Mouse (Mus musculus) embryonic facial prominence, embryonic 10.5 days (tissue): ENCODE results near the gene Alx3. TPM values are rescaled to one million over a fixed set of nuclear protein-coding genes. Genes with fewer than 3 reads are reported as not detected.

Source experiments
- DNase-seq: peaks from one replicate; pipeline ENCODE4 v3.0.0-alpha.2; 2017; ENCODE audit warnings: low spot score
- H3K27ac ChIP-seq: fragments of 300-500 bp; sonication (generic); replicated peaks from 2 replicates; pipeline ENCODE4 v1.5.1; 2016; ENCODE audit warnings: mild to moderate bottlenecking
- H3K27me3 ChIP-seq: fragments of 300-500 bp; sonication (generic); replicated peaks from 2 replicates; pipeline ENCODE4 v1.6.1; 2016; ENCODE audit warnings: low read depth, mild to moderate bottlenecking; ENCODE audit not compliant: poor library complexity, severe bottlenecking
- H3K36me3 ChIP-seq: fragments of 300-500 bp; sonication (generic); replicated peaks from 2 replicates; pipeline ENCODE4 v1.6.1; 2016; ENCODE audit warnings: mild to moderate bottlenecking, moderate library complexity
- H3K4me1 ChIP-seq: fragments of 300-500 bp; sonication (generic); 2 replicates; pipeline ENCODE4 v1.6.1; 2016
- H3K4me3 ChIP-seq: fragments of 300-500 bp; sonication (generic); 2 replicates; pipeline ENCODE4 v1.5.1; 2016; ENCODE audit warnings: mild to moderate bottlenecking, moderate library complexity
- H3K9me3 ChIP-seq: fragments of 300-500 bp; sonication (generic); 2 replicates; pipeline ENCODE4 v1.6.1; 2016; ENCODE audit warnings: mild to moderate bottlenecking
- WGBS: fragments of 180-500 bp; shearing (Covaris S2); methylation state at CpG from one replicate; pipeline ENCODE4 v1.1.7; 2016; 5-methylcytosine and 5-hydroxymethylcytosine counted together
- polyA plus RNA-seq: library from polyadenylated mRNA; unstranded; fragments of >200 nt; fragmentation: Nextera tagmentation; extraction: Ambion mirVana; gene quantifications from 2 replicates; pipeline ENCODE4 v1.2.1, GENCODE M21; 2016

Gene Alx3
- polyA plus RNA-seq, 1 experiment from 2014 or later, result 41.8 TPM

GRCm38 (mm10) chr3:107567766-107568165 lies 27.1 kb upstream of the Alx3 start:
- H3K4me1 ChIP-seq, result peaks cover 57% of the 10 kb centered on the region
- no peaks in the 10 kb centered on the region for H3K9me3 ChIP-seq
- WGBS, result 80% methylated on average over 7 of the region's 7 CpGs
- no peak for DNase-seq
- peaks cover 7% of the 10 kb centered on the region; the same call in 1 of the 2 replicates for H3K27me3 ChIP-seq
- H3K4me3 ChIP-seq, result no peak overlapping the region
- no peaks in the 10 kb centered on the region for H3K36me3 ChIP-seq
- H3K27ac ChIP-seq, result no peak overlapping the region

- Histone ChIP-seq H3K27ac (0 out of 2 replicates have a peak overlapping the region, but pooled peaks have one; percentile 30), H3K4me1 (peaks cover 49% of the 10 kb centered on the region), H3K4me3 (no peak overlapping the region), H3K36me3 (no peaks in the 10 kb centered on the region), H3K27me3 (peaks cover 7% of the 10 kb centered on the region; the same call in 1 of the 2 replicates), H3K9me3 (no peaks in the 10 kb centered on the region)
- WGBS, result 57% methylated on average over 4 of the region's 4 CpGs
- DNase-seq, result peak; percentile 49
Measured at GRCm38 (mm10) chr3:107568721-107569120, 26.1 kb upstream of the Alx3 start.

- H3K4me1 ChIP-seq, result peaks cover 27% of the 10 kb centered on the region
- peaks cover 7% of the 10 kb centered on the region; the same call in 1 of the 2 replicates for H3K27me3 ChIP-seq
- no peak overlapping the region for H3K27ac ChIP-seq
- WGBS, result 57% methylated on average over 2 of the region's 2 CpGs
- no peak overlapping the region for H3K4me3 ChIP-seq
- no peak for DNase-seq
- H3K36me3 ChIP-seq, result no peaks in the 10 kb centered on the region
- H3K9me3 ChIP-seq, result no peaks in the 10 kb centered on the region
Measured at GRCm38 (mm10) chr3:107571205-107571604, 23.6 kb upstream of the Alx3 start.

DNA sequence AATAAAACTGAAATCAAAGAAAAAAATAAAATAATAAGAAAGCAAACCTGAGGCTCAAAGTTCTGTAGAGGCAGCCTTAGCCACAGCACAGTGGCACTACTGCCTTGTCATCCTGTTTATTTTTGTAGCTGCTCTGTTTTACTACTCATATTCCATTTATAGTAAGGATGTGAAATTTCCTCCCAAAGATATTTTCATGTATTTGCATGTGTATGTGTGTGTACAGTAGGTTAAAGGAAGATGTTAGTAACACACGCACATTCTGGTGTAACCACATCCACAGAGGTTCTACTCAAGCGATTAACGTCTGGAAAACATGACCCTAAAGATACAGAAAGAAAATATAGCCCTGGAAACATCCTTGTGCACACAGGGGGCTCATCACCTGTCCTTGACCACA lies 18.0 kb upstream of the Alx3 start:
- Histone ChIP-seq H3K9me3 (no peaks in the 10 kb centered on the region), H3K4me1 (peaks cover 43% of the 10 kb centered on the region), H3K36me3 (no peaks in the 10 kb centered on the region), H3K27me3 (peaks cover 36% of the 10 kb centered on the region), H3K27ac (no peak overlapping the region), H3K4me3 (no peak overlapping the region)
- no peak for DNase-seq
- WGBS, result 80% methylated on average over 3 of the region's 3 CpGs

GRCm38 (mm10) chr3:107577810-107578390 lies 16.9 kb upstream of the Alx3 start:
- Histone ChIP-seq H3K27me3 (peaks cover 47% of the 10 kb centered on the region), H3K4me3 (no peak overlapping the region), H3K9me3 (no peaks in the 10 kb centered on the region), H3K4me1 (peaks cover 53% of the 10 kb centered on the region), H3K36me3 (no peaks in the 10 kb centered on the region), H3K27ac (no peak overlapping the region; the same call in 1 of the 2 replicates)
- 20% methylated on average over 3 of the region's 3 CpGs for WGBS
- peak; percentile 41 for DNase-seq

GRCm38 (mm10) chr3:107579466-107579865 lies 15.4 kb upstream of the Alx3 start:
- Histone ChIP-seq H3K9me3 (no peaks in the 10 kb centered on the region), H3K27me3 (peaks cover 63% of the 10 kb centered on the region), H3K4me3 (no peak overlapping the region), H3K36me3 (no peaks in the 10 kb centered on the region), H3K27ac (no peak overlapping the region), H3K4me1 (peaks cover 64% of the 10 kb centered on the region)
- peak; percentile 70 for DNase-seq
- 3% methylated on average over 4 of the region's 4 CpGs for WGBS

DNA sequence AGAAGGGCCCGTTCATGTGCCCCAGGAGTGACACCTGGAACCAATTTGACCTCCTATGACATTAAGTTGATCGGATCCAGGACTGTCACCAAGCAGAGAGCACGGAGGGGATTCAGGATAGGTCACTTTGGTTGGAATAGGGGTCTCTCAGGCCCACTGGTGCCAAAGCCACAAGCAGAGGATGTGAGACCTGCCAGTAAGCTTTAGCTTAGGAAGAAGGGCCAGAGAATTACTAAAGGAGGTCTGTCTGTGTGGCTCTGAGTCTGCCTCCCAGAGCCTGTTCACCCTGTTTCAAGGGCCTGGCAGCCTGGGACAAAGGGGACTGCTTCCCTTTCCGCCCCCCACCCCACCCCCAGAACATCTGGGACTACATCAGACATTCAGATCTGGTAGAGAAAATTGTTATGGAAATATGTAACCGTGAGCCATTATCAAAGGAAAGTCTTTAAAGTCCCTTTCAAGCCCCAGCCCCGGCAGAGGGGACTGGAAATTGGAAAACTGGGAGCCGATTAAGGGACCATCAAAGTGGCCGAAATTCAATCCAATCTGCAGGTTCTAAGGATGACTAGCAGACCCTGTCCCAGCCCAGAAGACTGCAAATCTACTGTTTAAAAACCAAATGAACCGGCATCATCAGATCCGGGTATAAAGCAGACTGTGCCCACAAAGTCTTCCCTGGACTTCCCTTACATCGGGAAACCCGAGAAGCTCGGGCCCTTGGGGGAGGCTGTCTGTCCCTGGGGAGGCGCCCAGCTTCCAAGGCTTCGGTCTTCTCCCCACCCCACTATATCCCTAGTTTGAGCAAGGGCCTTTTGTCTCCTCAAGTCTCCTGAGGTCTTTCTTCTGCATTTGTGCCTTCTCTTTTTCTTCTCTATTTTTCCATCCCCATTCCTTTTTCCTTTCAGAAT lies 13.5 kb upstream of the Alx3 start:
- H3K4me1 ChIP-seq, result peaks cover 80% of the 10 kb centered on the region
- DNase-seq, result peak; percentile 57

GRCm38 (mm10) chr3:107582130-107582874 lies 12.5 kb upstream of the Alx3 start:
- H3K4me1 ChIP-seq, result peaks cover 85% of the 10 kb centered on the region
- WGBS, result 2% methylated on average over 18 of the region's 18 CpGs
- H3K27me3 ChIP-seq, result peaks cover 91% of the 10 kb centered on the region
- no peaks in the 10 kb centered on the region for H3K36me3 ChIP-seq
- H3K27ac ChIP-seq, result peak overlapping the region; percentile 89
- peak; percentile 31 for DNase-seq
- H3K9me3 ChIP-seq, result no peaks in the 10 kb centered on the region
- H3K4me3 ChIP-seq, result peak overlapping the region; percentile 58

More for the DNA sequence above, 13.5 kb upstream of the Alx3 start:
- peaks cover 81% of the 10 kb centered on the region for H3K27me3 ChIP-seq
- H3K4me3 ChIP-seq, result peak overlapping the region; percentile 58
- peak overlapping the region; percentile 71 for H3K27ac ChIP-seq
- H3K36me3 ChIP-seq, result no peaks in the 10 kb centered on the region
- H3K9me3 ChIP-seq, result no peaks in the 10 kb centered on the region
- WGBS, result 2% methylated on average over 15 of the region's 15 CpGs

DNA sequence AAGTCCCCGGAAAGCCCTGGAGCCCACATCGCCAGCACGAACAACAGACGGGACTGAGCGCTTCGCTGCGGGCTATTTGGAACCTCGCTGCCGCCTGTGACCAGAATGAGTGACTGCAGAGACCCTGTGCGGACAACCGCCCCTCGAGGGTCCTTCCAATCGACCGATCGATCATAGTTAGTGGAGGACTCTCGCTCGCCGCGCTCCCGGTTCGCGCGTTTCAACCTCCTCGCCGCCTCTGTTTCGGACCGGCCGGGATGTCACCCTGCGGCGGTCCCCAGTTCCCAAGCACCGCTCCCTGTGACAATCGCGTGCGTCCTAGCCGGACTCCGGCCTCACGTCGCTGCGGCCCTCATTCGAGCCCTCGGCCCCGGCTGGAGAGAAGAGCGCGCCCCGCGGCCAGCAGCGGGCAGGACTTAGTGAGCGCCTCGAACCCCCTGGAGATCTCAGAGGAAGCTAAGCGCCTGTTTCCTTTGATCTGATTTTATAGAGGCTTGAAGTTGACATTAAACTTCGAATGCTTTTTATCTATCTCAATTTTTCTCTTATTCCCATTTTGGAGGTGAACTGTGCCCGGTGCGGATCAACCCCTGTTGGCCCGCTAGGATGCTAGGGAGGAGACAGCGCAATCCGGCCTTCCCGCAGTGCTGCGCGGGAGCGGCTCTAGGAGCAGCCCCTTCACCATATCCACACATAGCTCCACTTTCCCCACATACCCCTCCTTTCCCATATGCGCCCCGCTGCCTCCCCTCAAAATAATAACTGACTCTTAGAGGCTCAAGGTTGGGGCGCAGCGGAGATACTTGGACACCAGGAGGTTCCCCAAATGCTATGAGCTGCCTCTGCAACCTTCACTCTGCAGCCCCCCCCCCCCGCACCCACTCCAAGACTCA lies 11.7 kb upstream of the Alx3 start:
- no peaks in the 10 kb centered on the region for H3K36me3 ChIP-seq
- H3K27ac ChIP-seq, result peak overlapping the region; percentile 89
- peak; percentile 66 for DNase-seq
- peaks cover 99% of the 10 kb centered on the region for H3K27me3 ChIP-seq
- under 1% methylated on average over 65 of the region's 65 CpGs for WGBS
- H3K4me3 ChIP-seq, result peak overlapping the region; percentile 58
- H3K4me1 ChIP-seq, result peaks cover 77% of the 10 kb centered on the region
- H3K9me3 ChIP-seq, result no peaks in the 10 kb centered on the region

- Histone ChIP-seq H3K27ac (peak overlapping the region; percentile 89), H3K9me3 (no peaks in the 10 kb centered on the region), H3K36me3 (no peaks in the 10 kb centered on the region), H3K27me3 (peaks cover 99% of the 10 kb centered on the region), H3K4me3 (peak overlapping the region; percentile 58; the same call in 1 of the 2 replicates), H3K4me1 (peaks cover 69% of the 10 kb centered on the region)
- WGBS, result 6% methylated on average over 1 of the region's 1 CpGs
- no peak for DNase-seq
Measured at GRCm38 (mm10) chr3:107583893-107584292, 10.9 kb upstream of the Alx3 start.

DNA sequence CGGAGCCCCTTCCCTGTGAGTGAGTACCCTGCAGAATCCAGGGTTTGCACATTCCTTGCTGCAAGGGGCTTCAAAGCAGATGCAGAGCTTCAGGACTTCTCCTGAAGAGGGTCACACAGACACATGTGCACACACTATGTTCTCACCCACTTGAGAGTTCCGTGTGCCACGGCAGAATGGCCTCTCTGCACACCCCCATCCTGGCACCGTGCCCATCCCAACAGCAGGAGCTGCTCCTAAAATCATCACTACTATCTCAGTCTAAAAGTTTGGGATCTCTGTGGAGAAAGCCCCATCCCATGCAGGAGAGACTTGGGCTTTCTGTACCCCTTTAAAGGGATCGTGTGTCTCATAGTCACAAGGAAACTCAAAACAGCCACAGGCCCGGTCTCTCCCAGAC lies 8.3 kb upstream of the Alx3 start:
- Histone ChIP-seq H3K27ac (no peak overlapping the region; the same call in 1 of the 2 replicates), H3K27me3 (peaks cover 98% of the 10 kb centered on the region)
- 73% methylated on average over 6 of the region's 6 CpGs for WGBS

More for the DNA sequence above, 8.3 kb upstream of the Alx3 start:
- Histone ChIP-seq H3K4me3 (no peak overlapping the region), H3K9me3 (no peaks in the 10 kb centered on the region), H3K36me3 (no peaks in the 10 kb centered on the region), H3K4me1 (peaks cover 51% of the 10 kb centered on the region)
- DNase-seq, result no peak
